Mouse (Mus musculus) heart, postnatal 0 days (tissue): ENCODE measurements at regions not wholly inside any gene's neighbourhood (a gene's known extent, or its start where the extent isn't known, plus 50 kb on each side); places are given as distances from the start of the nearest gene placed in this dataset.

Experiments used
- CTCF ChIP-seq: IDR thresholded peaks from 2 replicates; pipeline ENCODE4 v1.5.1; 2016; ENCODE audit warnings: antibody characterized with exemption, control low read depth, low read depth
- EP300 ChIP-seq: IDR thresholded peaks from 2 replicates; pipeline ENCODE4 v1.6.1; 2016; ENCODE audit warnings: antibody characterized with exemption, low read depth

DNA sequence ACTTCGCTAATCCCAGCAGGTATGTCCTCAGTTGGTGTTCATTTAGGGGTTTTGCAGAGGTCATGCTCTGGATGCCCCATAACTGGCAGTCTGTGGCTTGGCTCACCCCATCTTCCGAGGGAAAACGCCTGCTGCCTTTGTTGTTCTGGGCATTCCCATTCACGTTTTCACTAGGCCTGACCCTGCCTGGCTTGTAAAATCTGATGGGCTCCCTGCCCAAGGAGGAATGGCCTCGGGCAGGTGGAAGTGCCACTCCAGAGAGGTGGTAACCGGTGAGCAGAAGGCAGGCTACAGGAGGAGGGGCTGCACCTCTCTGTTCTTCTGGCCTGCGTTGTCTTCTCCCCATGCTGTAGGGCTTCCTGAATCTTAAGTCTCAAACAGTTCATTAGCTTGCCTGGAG, 342.6 kb upstream of the Klf4 start:
- TF ChIP-seq CTCF (no peak), EP300 (no peak)
